Mouse (Mus musculus): ENCODE measurements around the gene Zfp667.
"Not testable (repeated sequence)": the region's sequence is repeated elsewhere in the genome, so short reads cannot be mapped to it uniquely, and the experiment has no call there.

Zfp667 gene

GRCm38 (mm10) chr7:6285842-6286705 is at the start of gene Zfp667:
Gene Zfp667, plus strand, starts transcription at chr7:6286579.
- peak; percentile 96 for DNase-seq (ENCODE audit: low read depth, low spot score)

GRCm38 (mm10) chr7:6239787-6240186 is 46.6 kb upstream of the Zfp667 start:
- no peak for DNase-seq (ENCODE audit: low read depth, low spot score)

GRCm38 (mm10) chr7:6240841-6241425 is 45.4 kb upstream of the Zfp667 start:
- peak; percentile 3 for DNase-seq (ENCODE audit: low read depth, low spot score)

- no peak for DNase-seq (ENCODE audit: low read depth, low spot score)
These were observed 41.8 kb upstream of the Zfp667 start for GRCm38 (mm10) chr7:6244361-6245292.

- no peak for DNase-seq (ENCODE audit: low read depth, low spot score)
These were observed 34.0 kb upstream of the Zfp667 start, which contains the start of gene Epp13 for GRCm38 (mm10) chr7:6252410-6252809. Gene Epp13, plus strand, starts transcription at chr7:6252710.

GRCm38 (mm10) chr7:6254451-6254850 is 31.9 kb upstream of the Zfp667 start:
- DNase-seq (ENCODE audit: low read depth, low spot score) = no peak

- no peak for DNase-seq (ENCODE audit: low read depth, low spot score)
These were observed 29.0 kb upstream of the Zfp667 start for GRCm38 (mm10) chr7:6257386-6257785.

- DNase-seq (ENCODE audit: low read depth, low spot score) = no peak
These were observed 27.9 kb upstream of the Zfp667 start for GRCm38 (mm10) chr7:6258232-6259220.

- not testable (repeated sequence) for DNase-seq (ENCODE audit: low read depth, low spot score)
These were observed 26.4 kb upstream of the Zfp667 start for GRCm38 (mm10) chr7:6260004-6260403.

GRCm38 (mm10) chr7:6262120-6262519 is 24.3 kb upstream of the Zfp667 start:
- no peak for DNase-seq (ENCODE audit: low read depth, low spot score)

GRCm38 (mm10) chr7:6262984-6263383 is 23.4 kb upstream of the Zfp667 start:
- no peak for DNase-seq (ENCODE audit: low read depth, low spot score)

- no peak for DNase-seq (ENCODE audit: low read depth, low spot score)
These were observed 20.7 kb upstream of the Zfp667 start for GRCm38 (mm10) chr7:6265695-6266094.

- no peak for DNase-seq (ENCODE audit: low read depth, low spot score)
These were observed 8.5 kb upstream of the Zfp667 start for GRCm38 (mm10) chr7:6277906-6278305.

GRCm38 (mm10) chr7:6282749-6283148 is 3.6 kb upstream of the Zfp667 start:
- peak; percentile 50 for DNase-seq (ENCODE audit: low read depth, low spot score)

- DNase-seq (ENCODE audit: low read depth, low spot score) = peak; percentile 56
These were observed 2.8 kb upstream of the Zfp667 start for GRCm38 (mm10) chr7:6283451-6284075.

- DNase-seq (ENCODE audit: low read depth, low spot score) = no peak
These were observed 1.9 kb upstream of the Zfp667 start for GRCm38 (mm10) chr7:6284442-6285012.

GRCm38 (mm10) chr7:6285366-6285765 is 1.0 kb upstream of the Zfp667 start:
- no peak for DNase-seq (ENCODE audit: low read depth, low spot score)

GRCm38 (mm10) chr7:6286921-6287531 is 647 bp downstream of the Zfp667 start:
- DNase-seq (ENCODE audit: low read depth, low spot score) = no peak

GRCm38 (mm10) chr7:6291121-6291520 is 4.7 kb downstream of the Zfp667 start:
- not testable (repeated sequence) for DNase-seq (ENCODE audit: low read depth, low spot score)
